Comparison of ENCODE assay signal across 10 mouse cellular contexts in the genomic region with DNA sequence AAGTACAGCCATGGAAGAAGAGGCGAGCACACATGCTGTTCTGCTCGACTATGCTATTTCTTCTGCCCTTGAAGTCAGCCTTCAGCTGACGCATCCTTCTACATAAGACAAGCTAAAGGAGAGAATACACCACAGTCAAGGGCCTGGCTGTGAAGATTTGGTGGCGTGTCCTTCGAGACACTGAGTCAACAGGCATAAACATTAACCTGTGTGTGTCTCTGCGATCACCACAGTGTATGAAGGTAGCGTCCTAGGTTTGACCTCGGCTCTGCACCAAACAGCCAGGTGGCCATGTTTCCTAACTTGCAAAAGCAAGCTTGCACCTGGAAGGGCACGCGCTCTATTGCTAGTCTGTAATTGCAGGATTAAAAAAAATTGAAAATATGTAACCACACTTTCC.
DNase-seq lines count a peak whose midpoint lies in the region; ATAC-seq and TF ChIP-seq lines count a peak whose summit lies in the region.
"Had no signal": no experiment of that assay in that cellular context is flagged by ENCODE, and none has a peak within 500 bp of the region (broad histone marks: within the 10 kb centered on the region; RNA-seq: fewer than 3 reads in every experiment).

No protein-coding gene starts in this region.

- no peak for TF ChIP-seq CTCF in liver, adult 2 months (IDR thresholded peaks at IDR 0.05; ENCODE audit: low read depth, low read length)
- TF ChIP-seq CTCF in bone marrow macrophage, adult 2 months (IDR thresholded peaks at IDR 0.05; ENCODE audit: low read depth, low read length), result no peak

- no peak overlapping the region for H3ac ChIP-seq in myocyte (ENCODE audit: control insufficient read depth, insufficient read length)

- peak overlapping the region; percentile 73 for H3K27ac ChIP-seq in liver, adult 2 months (replicated peaks; ENCODE audit: insufficient read depth, low read depth, low read length)
- no peak overlapping the region for H3K27ac ChIP-seq in liver, embryonic 11.5 days (ENCODE audit: low read depth, low read length)
- peak overlapping the region; percentile 55 for H3K27ac ChIP-seq in bone marrow macrophage, adult 2 months (ENCODE audit: insufficient read depth, low read depth, low read length)
- H3K27ac ChIP-seq: forebrain, embryonic 10.5 days; midbrain, embryonic 13.5 days had no signal

- no peaks in the 10 kb centered on the region for H3K79me2 ChIP-seq in liver, adult 2 months (ENCODE audit: control insufficient read depth, insufficient read depth, low read length)
- H3K79me2 ChIP-seq in myocyte (ENCODE audit: control insufficient read depth, insufficient read depth), result no peaks in the 10 kb centered on the region

- no peaks in the 10 kb centered on the region for H3K9me3 ChIP-seq in liver, embryonic 11.5 days (ENCODE audit: control insufficient read depth, low read length)
- H3K9me3 ChIP-seq: forebrain, embryonic 10.5 days; midbrain, embryonic 13.5 days had no signal

- peaks cover 13% of the 10 kb centered on the region for H3K4me1 ChIP-seq in liver, adult 2 months (ENCODE audit: control insufficient read depth, insufficient read depth, low read length)
- no peaks in the 10 kb centered on the region for H3K4me1 ChIP-seq in liver, embryonic 11.5 days (replicated peaks; ENCODE audit: control insufficient read depth, insufficient read depth, low read length)
- H3K4me1 ChIP-seq in bone marrow macrophage, adult 2 months (ENCODE audit: control insufficient read depth, insufficient read depth, low read length), result peaks cover 36% of the 10 kb centered on the region
- H3K4me1 ChIP-seq: forebrain, embryonic 10.5 days; midbrain, embryonic 13.5 days had no signal

- no peak overlapping the region; the same call in 1 of the 2 replicates for H3K4me3 ChIP-seq in liver, adult 2 months (ENCODE audit: insufficient read depth, low read depth, low read length)
- H3K4me3 ChIP-seq in liver, embryonic 11.5 days (ENCODE audit: low read depth, low read length), result no peak overlapping the region
- peak overlapping the region; percentile 1; the same call in 1 of the 2 replicates for H3K4me3 ChIP-seq in bone marrow macrophage, adult 2 months (ENCODE audit: insufficient read depth, low read length)
- H3K4me3 ChIP-seq in myocyte, result peak overlapping the region; percentile 16
- H3K4me3 ChIP-seq: forebrain, embryonic 10.5 days; midbrain, embryonic 13.5 days had no signal

- H3K4me2 ChIP-seq in liver, embryonic 11.5 days, result no peak overlapping the region
- peak overlapping the region; percentile 98 for H3K4me2 ChIP-seq in myocyte (ENCODE audit: low read depth)
- H3K4me2 ChIP-seq: midbrain, embryonic 13.5 days had no signal

- WGBS in liver, adult 2 months, result 24% methylated on average over 10 of the region's 10 CpGs
- 81% methylated on average over 10 of the region's 10 CpGs for WGBS in liver, embryonic 11.5 days

- no peak overlapping the region for H3K9ac ChIP-seq in liver, adult 2 months (ENCODE audit: low read depth, low read length)
- no peak overlapping the region for H3K9ac ChIP-seq in liver, embryonic 11.5 days (ENCODE audit: low read depth, low read length)
- H3K9ac ChIP-seq: midbrain, embryonic 13.5 days had no signal

- H3K27me3 ChIP-seq in liver, adult 2 months (ENCODE audit: control insufficient read depth, insufficient read depth, low read length), result no peaks in the 10 kb centered on the region
- H3K27me3 ChIP-seq in liver, embryonic 11.5 days (replicated peaks; ENCODE audit: control insufficient read depth, insufficient read depth, low read length), result no peaks in the 10 kb centered on the region
- H3K27me3 ChIP-seq in myocyte (ENCODE audit: control insufficient read depth, insufficient read depth, insufficient read length), result no peaks in the 10 kb centered on the region
- H3K27me3 ChIP-seq: midbrain, embryonic 13.5 days had no signal

- peak; percentile 93 for DNase-seq in liver, adult 2 months (ENCODE audit: extremely low read depth, low read depth, low spot score)
- DNase-seq in liver, embryonic 11.5 days (ENCODE audit: low spot score), result no peak
- DNase-seq in kidney, adult 11 months, result peak; percentile 28
- DNase-seq in natural killer cell, adult 2 months (ENCODE audit: low spot score in 2 of 2), result no peak

- H3K36me3 ChIP-seq in liver, adult 2 months (ENCODE audit: control insufficient read depth, insufficient read depth, low read length), result no peaks in the 10 kb centered on the region
- no peaks in the 10 kb centered on the region for H3K36me3 ChIP-seq in liver, embryonic 11.5 days (ENCODE audit: control insufficient read depth, insufficient read depth, low read length)
- H3K36me3 ChIP-seq in myocyte (ENCODE audit: control insufficient read depth, insufficient read depth), result no peaks in the 10 kb centered on the region
- H3K36me3 ChIP-seq: forebrain, embryonic 10.5 days; midbrain, embryonic 13.5 days had no signal

- no peak for TF ChIP-seq POLR2A in liver, adult 2 months (IDR thresholded peaks at IDR 0.05; ENCODE audit: extremely low read depth, insufficient read depth, low read length)
- no peak for TF ChIP-seq POLR2A in bone marrow macrophage, adult 2 months (IDR thresholded peaks at IDR 0.05; ENCODE audit: borderline replicate concordance, low read depth, low read length)
- TF ChIP-seq POLR2A in myocyte (IDR thresholded peaks at IDR 0.05; ENCODE audit: insufficient read length, low read depth), result no peak

- no peak for ATAC-seq in liver, embryonic 11.5 days (replicated peaks; ENCODE audit: low FRiP score)
- no peak for ATAC-seq in monocyte, adult 5-6 weeks (replicated peaks; ENCODE audit: insufficient number of reproducible peaks, low FRiP score, low TSS enrichment, poor library complexity, severe bottlenecking)
- no peak for ATAC-seq in megakaryocyte-erythroid progenitor cell, adult 5-6 weeks (replicated peaks; ENCODE audit: low FRiP score, low TSS enrichment, poor library complexity, severe bottlenecking)
- ATAC-seq: midbrain, embryonic 13.5 days had no signal

TF ChIP-seq in myocyte, 11 proteins besides CTCF, POLR2A, EP300 and RAD21:
- TF ChIP-seq MAX (IDR thresholded peaks at IDR 0.05; ENCODE audit: low read depth), result no peak
- TF ChIP-seq MYOG (IDR thresholded peaks at IDR 0.05; ENCODE audit: control insufficient read depth in 1 of 3, insufficient read depth in 1 of 3, insufficient read length in 2 of 3, low read depth in 2 of 3), result peak in 1 of 3 experiments; percentile 1
- TF ChIP-seq MYOD1 (IDR thresholded peaks at IDR 0.05; ENCODE audit: control insufficient read depth in 1 of 3, insufficient read length in 2 of 3, low read depth in 2 of 3), result no peak

Comparison
In these comparisons a context has a peak if more than half of its experiments do, and no peak if none do; other contexts are left out.
1. DNase-seq: peak in liver, adult 2 months (single experiment) and kidney, adult 11 months (single experiment); none in liver, embryonic 11.5 days (single experiment) and natural killer cell, adult 2 months (0 of 2).
2. H3K4me3 ChIP-seq: peak in bone marrow macrophage, adult 2 months (single experiment) and myocyte (single experiment); none in liver, adult 2 months (single experiment) and liver, embryonic 11.5 days (single experiment).